Mouse (Mus musculus) erythroblast, embryonic 14.5 days (primary cell): ENCODE data around the gene Nbr1.

Experiments
- GATA1 ChIP-seq: IDR thresholded peaks from 2 replicates; pipeline ENCODE4 v1.6.1; 2012; ENCODE audit warnings: low read length, inconsistent platforms, mixed read lengths
- TAL1 ChIP-seq: IDR thresholded peaks from 3 replicates; pipeline ENCODE4 v1.6.1; 2012; ENCODE audit warnings: low read length, inconsistent platforms, mixed read lengths

DNA sequence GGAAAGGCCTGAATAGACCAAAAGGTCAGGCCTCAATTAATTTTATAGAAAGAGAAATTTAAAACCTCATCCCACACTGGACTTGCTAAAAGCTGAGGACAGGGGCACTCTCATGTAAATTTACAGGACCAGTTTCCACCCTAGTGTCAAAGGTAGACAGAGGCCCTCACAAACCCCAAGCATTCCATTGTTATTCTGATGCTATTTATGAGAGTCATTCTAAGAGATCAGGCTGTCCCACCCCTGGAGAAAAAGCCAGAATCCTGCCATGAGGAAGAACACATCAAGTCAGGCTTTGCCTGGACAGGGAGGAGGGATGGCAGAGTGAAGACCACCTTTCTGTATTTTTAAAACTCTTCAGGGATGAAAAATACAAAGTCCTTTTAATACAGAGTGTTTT lies 3.4 kb upstream of the Nbr1 start:
- TF ChIP-seq GATA1 (no peak), TAL1 (no peak)
